Mouse (Mus musculus): ENCODE data around the gene Cracr2b. TPM values are rescaled to one million over a fixed set of nuclear protein-coding genes. Genes with fewer than 3 reads are reported as not detected.

Gene Cracr2b
- total RNA-seq, 2 experiments from 2014 or later, result 8.6 to 9.9 TPM

GRCm38 (mm10) chr7:141486239-141486638 is 25.3 kb downstream of the Cracr2b start:
- no peak for DNase-seq

- DNase-seq, result no peak
These were observed 26.2 kb downstream of the Cracr2b start for GRCm38 (mm10) chr7:141487141-141487540.

- no peak for DNase-seq
These were observed 30.3 kb downstream of the Cracr2b start for GRCm38 (mm10) chr7:141491151-141491550.

- DNase-seq, result no peak
These were observed 31.8 kb downstream of the Cracr2b start for GRCm38 (mm10) chr7:141492738-141493137.

GRCm38 (mm10) chr7:141493729-141494128 is 32.8 kb downstream of the Cracr2b start:
- DNase-seq, result no peak

GRCm38 (mm10) chr7:141495379-141495778 is 34.5 kb downstream of the Cracr2b start:
- DNase-seq, result no peak

GRCm38 (mm10) chr7:141495940-141496339 is 35.0 kb downstream of the Cracr2b start:
- DNase-seq, result no peak

- DNase-seq, result no peak
These were observed 36.7 kb downstream of the Cracr2b start for GRCm38 (mm10) chr7:141497600-141497999.

GRCm38 (mm10) chr7:141501820-141502555 is 41.1 kb downstream of the Cracr2b start:
- no peak for DNase-seq

GRCm38 (mm10) chr7:141502556-141502905 is 41.6 kb downstream of the Cracr2b start:
- DNase-seq, result no peak

GRCm38 (mm10) chr7:141506278-141506677 is 45.4 kb downstream of the Cracr2b start:
- no peak for DNase-seq

GRCm38 (mm10) chr7:141508160-141508559 is 47.3 kb downstream of the Cracr2b start:
- DNase-seq, result no peak

- no peak for DNase-seq
These were observed 49.3 kb downstream of the Cracr2b start for GRCm38 (mm10) chr7:141510196-141510595.

- no peak for DNase-seq
These were observed 49.8 kb downstream of the Cracr2b start for GRCm38 (mm10) chr7:141510681-141511191.

Other genes starting within 250 kb of the Cracr2b start
- not detected for gene Lmntd2, start 247.0 kb upstream of the Cracr2b start, total RNA-seq (2021)
- gene Rassf7, start 245.2 kb upstream of the Cracr2b start, total RNA-seq (2021), result 1 to 10 TPM; 2.1 to 2.8 TPM
- gene Phrf1, start 232.3 kb upstream of the Cracr2b start, total RNA-seq (2021), result 10 to 100 TPM; 29.8 to 37.0 TPM
- 1 to 10 TPM in 1 of 2 experiments, under 1 TPM in 1; 0.59 to 1.2 TPM for gene Irf7, start 194.6 kb upstream of the Cracr2b start, total RNA-seq (2021)
- 1 to 10 TPM; 1.0 to 1.1 TPM for gene Cdhr5, start 184.3 kb upstream of the Cracr2b start, total RNA-seq (2021)
- 1 to 10 TPM in 1 of 2 experiments, under 1 TPM in 1; 0.99 to 2.5 TPM for gene Sct, start 182.0 kb upstream of the Cracr2b start, total RNA-seq (2021)
- under 1 TPM; 0.70 to 0.99 TPM for gene Drd4, start 169.1 kb upstream of the Cracr2b start, total RNA-seq (2021)
- gene Deaf1, start 133.4 kb upstream of the Cracr2b start, total RNA-seq (2021), result 10 to 100 TPM; 24.6 to 28.7 TPM
- gene Tmem80, start 133.4 kb upstream of the Cracr2b start, total RNA-seq (2021), result 10 to 100 TPM; 12.1 to 12.8 TPM
- 1 to 10 TPM; 1.5 to 2.3 TPM for gene Eps8l2, start 122.2 kb upstream of the Cracr2b start, total RNA-seq (2021)
- gene Taldo1, start 68.9 kb upstream of the Cracr2b start, total RNA-seq (2021), result 100 to 1,000 TPM; 110 to 111 TPM
- 10 to 100 TPM; 12.1 to 13.5 TPM for gene Gatd1, start 47.0 kb upstream of the Cracr2b start, total RNA-seq (2021)
- gene Cend1, start 31.6 kb upstream of the Cracr2b start, total RNA-seq (2021), result 1 to 10 TPM in 1 of 2 experiments, under 1 TPM in 1; 0.66 to 1.4 TPM
- gene Slc25a22, start 23.2 kb upstream of the Cracr2b start, total RNA-seq (2021), result 10 to 100 TPM; 14.5 to 25.7 TPM
- gene Pidd1, start 17.1 kb upstream of the Cracr2b start, total RNA-seq (2021), result 1 to 10 TPM; 2.4 to 3.2 TPM
- 1,000 to 10,000 TPM in 1 of 2 experiments, 100 to 1,000 TPM in 1; 886 to 1,008 TPM for gene Rplp2, start 13.7 kb upstream of the Cracr2b start, total RNA-seq (2021)
- 100 to 1,000 TPM; 119 to 151 TPM for gene Pnpla2, start 5.9 kb upstream of the Cracr2b start, total RNA-seq (2021)
- 10 to 100 TPM; 77.7 to 88.5 TPM for gene Cd151, start 6.3 kb downstream of the Cracr2b start, total RNA-seq (2021)
- 10 to 100 TPM; 43.4 to 49.0 TPM for gene Polr2l, start 14.0 kb downstream of the Cracr2b start, total RNA-seq (2021)
- gene Tspan4, start 14.1 kb downstream of the Cracr2b start, total RNA-seq (2021), result 10 to 100 TPM; 18.6 to 21.0 TPM
- gene Chid1, start 78.8 kb downstream of the Cracr2b start, total RNA-seq (2021), result 10 to 100 TPM; 22.7 to 22.8 TPM
- 10 to 100 TPM; 45.1 to 48.9 TPM for gene Ap2a2, start 101.1 kb downstream of the Cracr2b start, total RNA-seq (2021)
- gene Muc6, start 194.2 kb downstream of the Cracr2b start, total RNA-seq (2021), result not detected
- gene Muc2, start 229.2 kb downstream of the Cracr2b start, total RNA-seq (2021), result under 1 TPM; 0.28 to 0.32 TPM

All from gastrocnemius, postnatal 10 days (tissue).